Mouse (Mus musculus): ENCODE measurements at regions not wholly inside any gene's neighbourhood (a gene's known extent, or its start where the extent isn't known, plus 50 kb on each side); places are given as distances from the start of the nearest gene placed in this dataset.

GRCm38 (mm10) chr10:96467661-96468060, 149.1 kb upstream of the Btg1 start:
- no peak overlapping the region for H3K27ac ChIP-seq
- 36% methylated on average over 4 of the region's 4 CpGs for WGBS
- H3K9ac ChIP-seq, result no peak overlapping the region

DNA sequence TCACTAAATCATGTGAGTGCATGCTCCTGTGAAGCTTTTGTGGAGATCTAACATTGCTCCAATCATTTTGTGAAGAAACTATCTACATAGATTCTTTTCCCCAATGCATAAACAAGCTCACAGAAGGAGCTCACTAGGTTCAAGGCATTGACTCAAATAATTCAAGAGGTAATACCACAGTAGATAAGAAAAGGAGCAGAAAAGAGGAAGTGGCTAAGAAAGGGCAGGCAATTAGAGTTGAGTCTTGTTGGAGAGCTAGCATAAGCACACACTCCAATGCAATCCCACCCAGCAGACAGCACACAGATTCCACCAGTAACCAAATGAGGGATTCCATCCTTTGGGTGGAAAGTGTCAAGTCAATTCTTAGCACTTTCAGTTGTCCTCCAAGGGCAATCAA, 145.3 kb upstream of the Btg1 start:
- no peaks in the 10 kb centered on the region for H3K27me3 ChIP-seq (replicated peaks)
- no peak overlapping the region for H3K4me3 ChIP-seq (replicated peaks)
- no peak overlapping the region for H3K4me2 ChIP-seq (replicated peaks)
- H3K27ac ChIP-seq, result no peak overlapping the region
- no peak overlapping the region for H3K9ac ChIP-seq
- H3K9me3 ChIP-seq, result no peaks in the 10 kb centered on the region
- H3K4me1 ChIP-seq (replicated peaks), result no peaks in the 10 kb centered on the region
- no peak for ATAC-seq
- H3K36me3 ChIP-seq, result no peaks in the 10 kb centered on the region

More at GRCm38 (mm10) chr10:96467661-96468060, 149.1 kb upstream of the Btg1 start:
- no peaks in the 10 kb centered on the region for H3K27me3 ChIP-seq (replicated peaks)
- no peaks in the 10 kb centered on the region for H3K36me3 ChIP-seq
- no peak overlapping the region for H3K4me3 ChIP-seq (replicated peaks)
- H3K4me2 ChIP-seq (replicated peaks), result no peak overlapping the region
- no peaks in the 10 kb centered on the region for H3K4me1 ChIP-seq (replicated peaks)
- H3K9me3 ChIP-seq, result no peaks in the 10 kb centered on the region
- no peak for ATAC-seq

DNA sequence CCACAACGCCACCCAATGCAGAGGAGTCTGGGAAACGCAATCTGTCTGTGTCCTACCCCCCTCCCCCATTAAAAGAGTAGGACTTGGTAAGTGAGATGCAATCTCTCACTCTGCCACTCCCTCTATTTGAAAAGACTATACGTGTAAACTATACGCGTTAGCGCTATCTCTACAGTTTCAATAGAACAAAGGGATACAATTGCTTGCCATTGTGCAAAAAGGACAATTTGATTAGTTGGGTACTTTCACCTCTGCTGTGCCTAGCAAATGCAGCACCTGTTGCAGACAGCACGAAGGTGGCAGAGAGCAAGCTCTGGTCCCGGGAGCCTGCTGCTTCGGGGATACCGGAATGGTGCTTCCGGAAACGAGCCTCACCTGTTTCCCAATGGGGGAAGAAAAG, 137.5 kb upstream of the Btg1 start:
- Histone ChIP-seq H3K4me2 (replicated peaks) (0 out of 2 replicates have a peak overlapping the region, but pooled peaks have one; percentile 17), H3K4me3 (replicated peaks) (no peak overlapping the region), H3K27me3 (replicated peaks) (no peaks in the 10 kb centered on the region), H3K9me3 (no peaks in the 10 kb centered on the region), H3K27ac (no peak overlapping the region), H3K36me3 (no peaks in the 10 kb centered on the region), H3K9ac (no peak overlapping the region), H3K4me1 (replicated peaks) (no peaks in the 10 kb centered on the region)
- no peak for ATAC-seq
- 64% methylated on average over 12 of the region's 12 CpGs for WGBS

DNA sequence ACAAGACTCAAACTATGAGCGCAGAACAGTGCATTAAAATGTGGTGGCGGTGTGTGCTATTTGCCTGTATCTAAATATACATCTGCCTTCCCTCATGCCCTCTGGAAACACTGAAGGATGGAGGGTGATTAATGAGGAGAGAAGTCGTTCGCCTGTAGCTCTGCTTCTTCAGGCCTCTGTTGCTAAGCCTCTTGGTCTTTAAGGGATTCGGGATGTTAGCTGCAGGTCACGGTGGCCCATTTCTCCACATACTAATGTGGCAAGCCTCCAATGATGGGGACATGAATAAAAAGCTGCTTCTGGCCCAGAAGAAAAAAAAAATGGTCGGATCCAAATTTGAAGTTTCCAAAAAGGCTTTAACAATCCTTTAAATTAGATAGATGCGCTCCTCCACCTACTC, 137.0 kb upstream of the Btg1 start:
- Histone ChIP-seq H3K9ac (no peak overlapping the region), H3K9me3 (no peaks in the 10 kb centered on the region), H3K36me3 (no peaks in the 10 kb centered on the region), H3K27ac (no peak overlapping the region), H3K27me3 (replicated peaks) (no peaks in the 10 kb centered on the region), H3K4me1 (replicated peaks) (no peaks in the 10 kb centered on the region), H3K4me2 (replicated peaks) (0 out of 2 replicates have a peak overlapping the region, but pooled peaks have one; percentile 17), H3K4me3 (replicated peaks) (no peak overlapping the region)
- WGBS, result 62% methylated on average over 8 of the region's 8 CpGs
- no peak for ATAC-seq

DNA sequence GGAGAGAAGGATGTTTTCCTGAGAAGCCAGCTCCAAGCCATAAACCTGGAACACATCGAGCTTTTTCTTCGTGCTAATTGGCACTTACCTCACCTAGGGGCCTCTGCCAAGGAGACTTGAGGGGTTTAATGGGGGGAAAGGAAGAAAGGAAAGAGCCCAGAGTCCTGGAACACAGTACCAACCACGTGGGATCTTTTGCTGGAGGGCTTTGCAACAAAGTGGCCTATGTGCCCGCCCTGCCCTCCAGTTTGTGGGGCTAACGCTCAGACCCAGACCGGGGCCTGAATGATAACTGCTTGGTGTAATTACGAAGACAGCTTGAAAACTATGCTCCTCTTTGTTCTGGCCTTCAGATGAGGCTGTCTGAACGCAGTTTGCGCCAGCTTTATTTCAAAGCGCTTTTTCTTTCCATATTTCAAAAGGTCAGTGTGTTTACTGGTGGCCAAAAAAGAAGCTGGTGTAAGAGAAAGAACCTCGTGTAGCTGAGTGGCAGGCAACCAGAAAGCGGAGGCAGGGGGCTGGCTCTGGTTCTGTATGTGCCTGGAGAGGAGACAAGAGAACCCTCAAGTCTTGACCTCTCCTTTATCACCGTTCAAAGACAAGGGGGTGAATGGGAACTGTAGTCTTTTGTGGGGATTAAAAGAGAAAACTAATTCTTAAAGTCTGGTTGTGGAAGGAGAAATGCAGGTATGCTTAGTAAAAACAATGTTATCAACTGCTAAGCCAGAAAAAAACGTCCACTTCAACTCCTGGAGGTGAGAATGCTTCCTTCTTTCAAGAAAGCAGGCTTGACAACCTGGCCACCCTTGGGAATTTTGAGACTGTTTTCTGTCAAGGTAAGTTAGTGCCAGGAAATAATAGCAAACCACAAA, 136.1 kb upstream of the Btg1 start:
- no peak overlapping the region for H3K4me2 ChIP-seq (replicated peaks)
- no peak overlapping the region for H3K4me3 ChIP-seq (replicated peaks)
- H3K27me3 ChIP-seq (replicated peaks), result no peaks in the 10 kb centered on the region
- no peak overlapping the region for H3K27ac ChIP-seq
- no peaks in the 10 kb centered on the region for H3K4me1 ChIP-seq (replicated peaks)
- 49% methylated on average over 14 of the region's 14 CpGs for WGBS
- no peak overlapping the region for H3K9ac ChIP-seq
- no peaks in the 10 kb centered on the region for H3K9me3 ChIP-seq
- no peaks in the 10 kb centered on the region for H3K36me3 ChIP-seq
- peak; percentile 28; the same call in 1 of the 2 replicates for ATAC-seq

DNA sequence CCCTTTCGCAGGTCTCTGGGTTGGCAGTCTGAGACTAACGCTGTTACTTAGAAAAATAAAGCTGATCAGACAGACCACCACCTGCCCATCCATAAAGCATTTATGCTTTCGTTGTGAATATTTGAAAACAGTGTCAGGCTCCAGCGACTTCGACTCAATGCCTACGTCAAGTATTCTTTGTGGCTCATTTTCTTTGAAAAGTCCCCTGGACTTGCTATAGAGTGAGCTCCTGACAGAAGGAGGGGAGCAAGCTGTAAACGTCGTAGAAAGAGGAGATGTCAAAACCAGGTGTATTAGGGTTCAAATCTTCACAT, 135.5 kb upstream of the Btg1 start:
- Histone ChIP-seq H3K4me1 (replicated peaks) (no peaks in the 10 kb centered on the region), H3K27ac (no peak overlapping the region), H3K9me3 (no peaks in the 10 kb centered on the region), H3K36me3 (no peaks in the 10 kb centered on the region), H3K4me2 (replicated peaks) (no peak overlapping the region), H3K9ac (no peak overlapping the region), H3K27me3 (replicated peaks) (no peaks in the 10 kb centered on the region), H3K4me3 (replicated peaks) (no peak overlapping the region)
- WGBS, result 64% methylated on average over 8 of the region's 8 CpGs
- ATAC-seq, result no peak

GRCm38 (mm10) chr10:96486724-96487123, 130.1 kb upstream of the Btg1 start:
- 93% methylated on average over 3 of the region's 3 CpGs for WGBS
- H3K27me3 ChIP-seq (replicated peaks), result no peaks in the 10 kb centered on the region
- H3K36me3 ChIP-seq, result no peaks in the 10 kb centered on the region

DNA sequence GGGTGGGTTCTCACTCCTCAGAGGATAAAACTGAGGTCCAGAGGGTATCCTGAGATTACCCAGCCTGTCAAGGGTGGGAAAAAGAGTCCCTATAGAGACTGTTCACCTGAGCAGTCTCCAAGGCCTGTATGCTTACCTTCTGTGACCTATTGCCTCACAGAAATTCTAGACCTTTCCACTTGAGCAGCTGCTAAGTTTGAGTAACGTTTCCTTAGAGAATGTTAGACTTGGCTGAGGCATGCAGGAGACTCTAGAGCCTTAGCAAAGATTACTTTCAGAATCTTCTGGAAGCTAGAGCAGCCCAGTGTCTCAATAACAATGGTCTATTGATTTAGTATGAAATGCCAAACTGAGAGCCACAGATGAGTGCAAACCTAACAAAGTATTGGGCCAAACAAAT, 123.1 kb upstream of the Btg1 start:
- H3K4me3 ChIP-seq (replicated peaks), result no peak overlapping the region
- no peak for ATAC-seq
- H3K4me2 ChIP-seq (replicated peaks), result no peak overlapping the region
- no peak overlapping the region for H3K9ac ChIP-seq
- WGBS, result 57% methylated on average over 1 of the region's 1 CpGs
- H3K27ac ChIP-seq, result no peak overlapping the region
- H3K9me3 ChIP-seq, result no peaks in the 10 kb centered on the region
- no peaks in the 10 kb centered on the region for H3K36me3 ChIP-seq
- H3K27me3 ChIP-seq (replicated peaks), result no peaks in the 10 kb centered on the region
- no peaks in the 10 kb centered on the region for H3K4me1 ChIP-seq (replicated peaks)

More at GRCm38 (mm10) chr10:96486724-96487123, 130.1 kb upstream of the Btg1 start:
- H3K4me3 ChIP-seq (replicated peaks), result no peak overlapping the region
- no peaks in the 10 kb centered on the region for H3K4me1 ChIP-seq (replicated peaks)
- no peak overlapping the region for H3K4me2 ChIP-seq (replicated peaks)
- no peak overlapping the region for H3K27ac ChIP-seq
- no peaks in the 10 kb centered on the region for H3K9me3 ChIP-seq
- ATAC-seq, result no peak
- H3K9ac ChIP-seq, result no peak overlapping the region

DNA sequence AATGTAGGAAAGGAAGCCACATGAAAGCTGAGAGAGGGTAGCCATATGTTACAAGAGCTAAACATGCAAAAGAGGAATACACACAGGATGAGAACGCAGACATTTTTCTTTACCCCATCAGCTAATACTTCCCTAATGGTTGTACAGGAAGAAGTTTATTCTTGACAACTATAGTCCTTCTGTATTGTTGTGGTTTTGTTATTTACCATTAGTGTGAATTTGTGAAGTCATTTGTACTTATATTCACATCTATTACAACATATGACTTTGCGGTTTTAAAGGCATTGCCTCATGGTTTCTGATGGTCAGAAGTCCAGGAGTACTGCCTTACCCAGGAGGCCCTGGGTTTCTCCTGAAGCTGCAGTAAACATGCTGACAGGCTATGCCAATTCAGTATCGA, 120.1 kb upstream of the Btg1 start:
- H3K4me2 ChIP-seq (replicated peaks), result no peak overlapping the region
- no peaks in the 10 kb centered on the region for H3K9me3 ChIP-seq
- no peaks in the 10 kb centered on the region for H3K36me3 ChIP-seq
- H3K27ac ChIP-seq, result no peak overlapping the region
- no peaks in the 10 kb centered on the region for H3K4me1 ChIP-seq (replicated peaks)
- H3K27me3 ChIP-seq (replicated peaks), result no peaks in the 10 kb centered on the region
- ATAC-seq, result no peak
- H3K4me3 ChIP-seq (replicated peaks), result no peak overlapping the region
- WGBS, result 90% methylated on average over 3 of the region's 3 CpGs
- no peak overlapping the region for H3K9ac ChIP-seq

DNA sequence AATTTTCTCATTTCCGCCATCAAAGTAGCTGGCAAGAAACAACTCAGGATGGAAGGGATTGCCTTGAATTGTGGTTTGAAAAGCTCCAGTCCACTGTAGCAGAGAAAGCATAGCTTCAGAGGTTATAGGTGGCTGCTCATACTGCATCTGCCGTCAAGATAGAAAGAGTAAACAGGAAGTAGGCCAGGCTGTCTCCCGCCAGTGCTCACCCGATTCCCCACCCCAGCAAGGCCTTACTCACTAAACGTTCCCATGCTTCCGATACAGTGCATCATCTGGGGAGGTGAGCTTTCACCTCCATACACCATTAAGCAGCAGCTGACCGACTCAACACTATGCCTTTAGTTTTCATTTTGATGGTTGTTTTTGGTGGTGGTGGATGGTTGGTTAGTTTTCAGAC, 119.3 kb upstream of the Btg1 start:
- 72% methylated on average over 7 of the region's 7 CpGs for WGBS
- Histone ChIP-seq H3K9me3 (no peaks in the 10 kb centered on the region), H3K4me1 (replicated peaks) (no peaks in the 10 kb centered on the region), H3K27ac (no peak overlapping the region), H3K36me3 (no peaks in the 10 kb centered on the region), H3K9ac (no peak overlapping the region), H3K4me2 (replicated peaks) (no peak overlapping the region), H3K27me3 (replicated peaks) (no peaks in the 10 kb centered on the region), H3K4me3 (replicated peaks) (no peak overlapping the region)
- no peak for ATAC-seq

- no peak for ATAC-seq
- H3K36me3 ChIP-seq, result no peaks in the 10 kb centered on the region
- H3K27me3 ChIP-seq (replicated peaks), result no peaks in the 10 kb centered on the region
- H3K27ac ChIP-seq, result no peak overlapping the region
- H3K9ac ChIP-seq, result no peak overlapping the region
- WGBS, result 56% methylated on average over 2 of the region's 2 CpGs
- H3K4me3 ChIP-seq (replicated peaks), result no peak overlapping the region
- no peaks in the 10 kb centered on the region for H3K9me3 ChIP-seq
- no peaks in the 10 kb centered on the region for H3K4me1 ChIP-seq (replicated peaks)
- no peak overlapping the region for H3K4me2 ChIP-seq (replicated peaks)
Measured at GRCm38 (mm10) chr10:96499274-96499673, 117.5 kb upstream of the Btg1 start.

GRCm38 (mm10) chr10:96502090-96502728, 114.6 kb upstream of the Btg1 start:
- Histone ChIP-seq H3K4me1 (replicated peaks) (no peaks in the 10 kb centered on the region), H3K36me3 (no peaks in the 10 kb centered on the region), H3K27ac (no peak overlapping the region), H3K9me3 (no peaks in the 10 kb centered on the region), H3K9ac (no peak overlapping the region), H3K27me3 (replicated peaks) (no peaks in the 10 kb centered on the region), H3K4me2 (replicated peaks) (no peak overlapping the region), H3K4me3 (replicated peaks) (no peak overlapping the region)
- no peak for ATAC-seq
- 79% methylated on average over 4 of the region's 4 CpGs for WGBS

- H3K36me3 ChIP-seq, result no peaks in the 10 kb centered on the region
- ATAC-seq, result no peak
- 86% methylated on average over 6 of the region's 6 CpGs for WGBS
- no peak overlapping the region for H3K4me3 ChIP-seq (replicated peaks)
- no peaks in the 10 kb centered on the region for H3K9me3 ChIP-seq
- no peak overlapping the region for H3K9ac ChIP-seq
- H3K4me1 ChIP-seq (replicated peaks), result no peaks in the 10 kb centered on the region
- H3K27me3 ChIP-seq (replicated peaks), result no peaks in the 10 kb centered on the region
- no peak overlapping the region for H3K4me2 ChIP-seq (replicated peaks)
- H3K27ac ChIP-seq, result no peak overlapping the region
Measured at GRCm38 (mm10) chr10:96502736-96503135, 114.1 kb upstream of the Btg1 start.

Measured in intestine, embryonic 15.5 days (tissue).